Mouse (Mus musculus): ENCODE results near the gene Fgfr2.

- TF ChIP-seq CTCF (IDR thresholded peaks at IDR 0.05), result peak; percentile 37; the same call in 1 of the 2 replicates
- TF ChIP-seq EP300 (IDR thresholded peaks at IDR 0.05), result no peak
Measured at GRCm38 (mm10) chr7:132596557-132597250, 526.4 kb downstream of the Fgfr2 start.
